Mouse (Mus musculus) urinary bladder, postnatal 10 days (tissue): ENCODE measurements around the gene Gm13290.
"Not testable (repeated sequence)": the region's sequence is repeated elsewhere in the genome, so short reads cannot be mapped to it uniquely, and the experiment has no call there.

Source experiments
- DNase-seq: peaks from one replicate; pipeline ENCODE4 v3.0.0; 2022; ENCODE audit warnings: low spot score

Gm13290 gene

GRCm38 (mm10) chr4:88773534-88773933 lies at the start of gene Gm13290:
Gene Gm13290, plus strand, starts transcription at chr4:88773834.
- not testable (repeated sequence) for DNase-seq

DNA sequence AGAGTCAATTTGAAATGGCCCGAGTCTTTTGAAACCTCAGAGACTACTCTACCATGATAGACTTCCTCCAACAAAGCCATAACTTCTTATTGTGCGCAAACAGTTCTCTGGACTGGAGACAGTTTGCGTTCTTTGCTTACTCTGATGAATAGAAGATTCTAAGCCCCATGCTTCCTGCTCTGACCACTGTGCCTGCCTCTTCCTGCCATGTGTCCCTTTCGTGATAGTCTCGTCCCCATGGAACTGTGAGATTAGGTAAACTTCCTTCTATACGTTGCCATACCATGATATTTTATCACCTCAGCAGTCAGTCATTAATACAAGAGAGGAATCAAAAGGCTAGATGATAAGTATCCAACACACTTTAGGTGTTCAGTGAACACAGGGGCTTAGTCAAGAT lies 46.9 kb upstream of the Gm13290 start:
- DNase-seq: no peak

- DNase-seq: no peak
Measured at GRCm38 (mm10) chr4:88727324-88727723, 46.3 kb upstream of the Gm13290 start.

DNA sequence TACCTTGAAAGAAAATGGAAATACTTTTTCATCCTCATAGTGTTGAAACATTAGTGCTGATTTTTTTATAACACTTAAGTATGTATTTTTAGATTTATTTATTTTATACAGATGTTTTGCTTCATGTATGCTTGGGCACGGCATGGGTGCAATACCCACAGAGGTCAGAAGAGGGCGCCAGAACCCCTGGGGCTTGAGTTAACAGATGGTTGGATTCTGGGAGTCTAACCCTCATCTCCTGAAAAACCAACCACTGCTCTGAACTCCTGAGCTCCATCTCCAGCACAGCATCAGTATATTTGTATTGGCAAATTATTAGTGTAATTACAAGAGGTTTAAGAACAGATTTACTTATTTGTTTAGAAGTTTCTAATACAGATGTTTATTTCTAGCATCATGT lies 35.2 kb upstream of the Gm13290 start:
- DNase-seq: no peak

DNA sequence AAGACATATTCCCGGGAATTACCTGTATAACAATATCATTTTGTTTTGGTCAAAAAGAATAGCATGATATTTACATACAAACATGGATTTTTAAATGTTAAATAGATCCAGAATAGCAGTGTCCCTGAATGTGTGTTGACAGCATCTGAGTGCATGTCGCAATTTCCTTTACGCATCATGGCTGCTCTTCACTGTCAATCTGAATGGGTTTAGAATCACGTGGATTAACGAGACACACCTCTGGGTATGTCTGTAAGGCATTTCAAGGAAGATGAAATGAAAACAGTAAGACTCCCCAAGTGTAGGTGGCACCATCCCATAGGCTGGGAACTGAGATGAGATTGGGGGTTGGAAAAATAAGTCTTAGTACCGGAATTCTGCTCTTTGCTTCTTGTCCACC lies 34.6 kb upstream of the Gm13290 start:
- no peak for DNase-seq

GRCm38 (mm10) chr4:88741426-88741825 lies 32.2 kb upstream of the Gm13290 start:
- DNase-seq: no peak

DNA sequence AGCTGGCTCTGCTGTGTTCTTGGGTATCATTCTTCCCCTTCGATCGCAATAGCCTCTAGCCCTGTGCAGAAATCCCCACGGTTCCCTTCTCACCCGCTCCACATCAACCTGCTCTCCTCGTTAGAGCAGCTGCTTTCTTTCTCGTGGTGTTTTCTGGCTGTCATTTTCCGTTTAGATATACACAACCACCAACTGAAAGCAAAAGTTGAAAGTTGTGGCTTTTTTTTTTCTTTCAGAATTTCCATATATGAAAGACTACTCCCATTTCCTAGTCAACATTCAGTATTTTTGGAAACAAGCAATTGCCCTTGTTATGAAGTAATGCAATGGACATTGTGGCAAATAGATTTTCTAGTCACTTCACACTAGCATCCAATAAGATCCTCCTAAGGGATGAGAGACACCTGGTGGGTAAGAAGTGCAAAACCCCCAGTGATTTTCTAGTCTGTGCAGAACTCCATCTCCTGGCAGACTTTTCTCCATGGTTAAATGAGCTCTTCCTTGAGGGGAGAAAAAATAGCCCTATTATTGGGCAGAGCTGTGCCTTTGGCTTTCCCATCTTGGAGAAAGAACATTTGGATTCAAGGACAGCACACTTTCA lies 30.8 kb upstream of the Gm13290 start:
- DNase-seq: no peak

DNA sequence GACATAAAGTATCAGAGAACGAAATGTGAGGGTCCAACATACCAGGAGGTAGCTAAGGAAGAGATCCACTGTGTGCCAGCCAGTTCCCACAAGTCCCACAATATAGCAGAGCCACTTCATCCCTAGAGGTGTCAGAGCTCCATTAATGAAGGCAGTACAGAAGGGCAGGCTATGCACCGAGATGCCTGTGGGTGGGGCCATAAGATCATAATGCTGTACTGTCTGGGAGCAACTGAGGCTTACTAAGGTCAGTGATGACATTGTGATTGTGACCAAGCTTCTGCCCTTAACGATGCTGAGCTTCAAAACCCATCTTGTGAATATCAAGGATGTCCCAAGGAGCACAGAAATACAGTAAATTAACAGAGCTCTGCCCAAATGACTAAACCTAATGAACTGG lies 29.4 kb upstream of the Gm13290 start:
- DNase-seq: no peak

DNA sequence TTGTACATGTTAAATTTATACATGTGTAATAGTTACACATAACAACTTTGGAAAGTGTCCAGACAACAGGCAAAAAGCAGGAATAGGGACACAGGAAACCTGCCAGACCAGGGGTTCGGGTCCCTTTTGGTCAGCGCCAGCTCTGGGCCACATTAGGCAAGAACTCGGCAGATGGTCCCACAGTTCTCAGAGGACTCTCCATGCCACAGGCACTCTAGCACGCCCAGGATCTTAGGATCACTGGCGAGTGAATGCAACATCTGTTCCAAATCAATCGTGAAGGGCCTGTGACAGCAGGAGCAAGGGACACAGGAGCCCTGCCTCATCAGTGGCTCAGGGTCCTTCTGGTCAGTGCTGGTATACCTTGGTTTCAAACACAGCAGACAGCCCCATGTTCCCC lies 23.7 kb upstream of the Gm13290 start:
- no peak for DNase-seq

DNA sequence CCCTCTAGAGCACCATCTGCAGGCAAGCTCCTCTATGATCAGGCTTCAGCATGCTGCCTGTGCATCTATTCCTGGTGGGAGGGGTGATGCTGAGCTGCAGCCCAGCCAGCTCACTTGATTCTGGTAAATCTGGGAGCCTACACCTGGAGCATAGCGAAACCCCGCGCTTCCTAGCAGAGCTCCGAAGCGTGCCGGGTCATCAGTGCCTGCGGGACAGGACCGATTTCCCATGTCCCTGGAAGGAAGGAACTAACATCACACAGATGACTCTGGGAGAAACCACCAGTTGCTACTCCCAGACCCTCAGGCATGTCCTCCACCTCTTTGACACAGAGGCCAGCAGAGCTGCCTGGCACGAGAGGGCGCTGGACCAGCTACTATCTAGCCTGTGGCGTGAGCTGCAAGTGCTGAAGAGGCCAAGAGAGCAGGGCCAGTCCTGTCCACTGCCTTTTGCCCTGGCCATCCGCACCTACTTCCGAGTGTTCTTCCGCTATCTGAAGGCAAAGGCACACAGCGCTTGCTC lies 18.8 kb upstream of the Gm13290 start, which contains the start of gene Gm13271:
Gm13271 (plus strand) TSS at position 51 of the 523 bp plus-strand sequence.
- peak; percentile 72 for DNase-seq

DNA sequence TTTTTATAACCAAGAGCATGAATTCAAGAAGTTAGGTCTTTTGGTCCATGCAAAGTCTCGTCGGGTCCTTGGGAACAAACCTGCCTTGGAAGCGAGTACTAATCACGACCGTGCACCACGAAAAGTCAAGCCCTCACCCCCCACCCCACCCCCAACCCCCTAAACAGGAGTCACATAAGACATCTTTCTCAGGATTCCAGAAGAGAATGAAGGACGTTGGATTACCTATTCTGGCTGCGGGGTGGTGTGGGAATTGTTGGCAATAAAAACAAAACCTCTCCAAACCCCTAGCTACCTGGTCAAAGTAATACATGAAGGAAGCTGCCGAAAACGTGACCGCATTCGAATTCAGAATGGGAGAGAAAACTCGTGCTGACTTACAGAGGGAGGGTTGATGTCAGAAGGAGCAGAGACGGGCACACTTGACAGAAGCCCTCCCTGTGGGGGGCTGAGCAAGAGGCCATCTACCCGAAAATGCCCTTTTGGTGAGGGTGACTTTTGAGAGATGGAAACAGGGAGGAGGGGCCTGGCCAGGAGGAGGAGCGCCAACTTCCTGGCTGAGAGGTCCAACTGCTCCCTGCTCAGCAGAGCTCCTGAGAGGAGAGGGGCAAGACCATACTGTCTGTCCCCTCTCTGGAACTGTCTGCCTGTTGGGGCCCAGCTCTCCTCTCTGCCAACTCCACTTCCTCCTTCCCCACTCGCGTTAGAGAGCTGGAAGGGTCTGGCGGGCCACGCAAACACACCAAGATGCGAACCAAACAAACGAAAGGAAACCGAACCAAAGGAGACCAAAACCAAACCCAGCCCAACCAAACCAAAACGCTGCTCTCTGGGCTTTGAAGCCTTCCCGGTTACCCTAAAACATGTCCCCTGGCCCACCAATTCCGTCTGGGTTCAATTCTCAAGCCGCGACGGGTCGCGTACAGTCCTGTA lies 16.8 kb upstream of the Gm13290 start:
- not testable (repeated sequence) for DNase-seq

DNA sequence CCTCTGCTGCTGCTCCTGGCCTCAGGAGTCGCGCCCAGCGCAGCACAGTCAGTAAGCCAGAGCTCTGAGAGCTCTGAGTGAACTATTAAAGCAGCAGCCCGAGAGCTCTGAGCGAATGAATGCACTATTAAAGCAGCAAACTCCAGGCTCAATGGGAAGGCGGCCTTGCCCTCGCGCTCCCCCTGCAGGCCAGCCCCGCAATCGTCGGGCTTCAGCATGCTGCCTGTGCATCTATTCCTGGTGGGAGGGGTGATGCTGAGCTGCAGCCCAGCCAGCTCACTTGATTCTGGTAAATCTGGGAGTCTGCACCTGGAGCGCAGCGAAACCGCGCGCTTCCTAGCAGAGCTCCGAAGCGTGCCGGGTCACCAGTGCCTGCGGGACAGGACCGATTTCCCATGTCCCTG lies 16.0 kb upstream of the Gm13290 start:
- peak; percentile 88 for DNase-seq

GRCm38 (mm10) chr4:88758751-88759150 lies 14.9 kb upstream of the Gm13290 start:
- DNase-seq: not testable (repeated sequence)

DNA sequence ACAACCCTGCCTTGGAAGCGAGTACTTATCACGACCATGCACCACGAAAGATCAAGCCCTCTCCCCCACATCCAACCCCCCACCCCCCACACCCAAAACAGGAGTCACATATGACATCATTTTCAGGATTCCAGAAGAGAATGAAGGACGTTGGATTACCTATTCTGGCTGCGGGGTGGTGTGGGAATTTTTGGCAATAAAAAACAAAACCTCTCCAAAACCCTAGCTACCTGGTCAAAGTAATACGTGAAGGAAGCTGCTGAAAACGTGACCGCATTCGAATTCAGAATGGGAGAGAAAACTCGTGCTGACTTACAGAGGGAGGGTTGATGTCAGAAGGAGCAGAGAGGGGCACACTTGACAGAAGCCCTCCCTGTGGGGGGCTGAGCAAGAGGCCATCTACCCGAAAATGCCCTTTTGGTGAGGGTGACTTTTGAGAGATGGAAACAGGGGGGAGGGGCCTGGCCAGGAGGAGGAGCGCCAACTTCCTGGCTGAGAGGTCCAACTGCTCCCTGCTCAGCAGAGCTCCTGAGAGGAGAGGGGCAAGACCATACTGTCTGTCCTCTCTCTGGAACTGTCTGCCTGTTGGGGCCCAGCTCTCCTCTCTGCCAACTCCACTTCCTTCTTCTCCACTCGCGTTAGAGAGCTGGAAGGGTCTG lies 13.9 kb upstream of the Gm13290 start, which contains the start of gene Gm13283:
Gm13283 (plus strand) TSS at position 510 of the 659 bp plus-strand sequence.
- DNase-seq: peak; percentile 41

DNA sequence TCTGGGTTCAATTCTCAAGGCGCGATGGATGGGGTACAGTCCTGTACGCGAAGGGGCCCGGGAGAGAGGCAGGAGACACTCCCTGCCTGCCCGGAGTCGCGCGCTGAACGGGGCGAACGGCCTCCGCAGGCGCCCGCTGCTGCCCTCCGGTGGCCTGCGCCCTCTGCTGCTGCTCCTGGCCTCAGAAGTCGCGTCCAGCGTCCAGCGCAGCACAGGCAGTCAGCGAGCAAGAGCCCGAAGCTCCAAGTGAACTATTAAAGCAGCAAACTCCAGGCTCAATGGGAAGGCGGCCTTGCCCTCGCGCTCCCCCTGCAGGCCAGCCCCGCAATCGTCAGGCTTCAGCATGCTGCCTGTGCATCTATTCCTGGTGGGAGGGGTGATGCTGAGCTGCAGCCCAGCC lies 13.2 kb upstream of the Gm13290 start:
- not testable (repeated sequence) for DNase-seq

GRCm38 (mm10) chr4:88761776-88762175 lies 11.9 kb upstream of the Gm13290 start:
- peak; percentile 76 for DNase-seq

DNA sequence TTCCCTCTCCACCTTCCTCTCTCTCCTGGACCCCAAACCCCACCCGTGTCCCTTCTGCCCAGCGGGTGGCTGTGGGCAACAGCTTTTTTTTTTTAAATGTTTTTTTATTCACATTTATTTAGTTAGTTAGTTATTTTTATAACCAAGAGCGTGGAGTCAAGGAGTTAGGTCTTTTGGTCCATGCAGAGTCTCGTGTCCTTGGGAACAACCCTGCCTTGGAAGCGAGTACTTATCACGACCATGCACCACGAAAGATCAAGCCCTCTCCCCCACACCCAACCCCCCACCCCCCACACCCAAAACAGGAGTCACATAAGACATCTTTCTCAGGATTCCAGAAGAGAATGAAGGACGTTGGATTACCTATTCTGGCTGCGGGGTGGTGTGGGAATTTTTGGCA lies 11.3 kb upstream of the Gm13290 start:
- not testable (repeated sequence) for DNase-seq

DNA sequence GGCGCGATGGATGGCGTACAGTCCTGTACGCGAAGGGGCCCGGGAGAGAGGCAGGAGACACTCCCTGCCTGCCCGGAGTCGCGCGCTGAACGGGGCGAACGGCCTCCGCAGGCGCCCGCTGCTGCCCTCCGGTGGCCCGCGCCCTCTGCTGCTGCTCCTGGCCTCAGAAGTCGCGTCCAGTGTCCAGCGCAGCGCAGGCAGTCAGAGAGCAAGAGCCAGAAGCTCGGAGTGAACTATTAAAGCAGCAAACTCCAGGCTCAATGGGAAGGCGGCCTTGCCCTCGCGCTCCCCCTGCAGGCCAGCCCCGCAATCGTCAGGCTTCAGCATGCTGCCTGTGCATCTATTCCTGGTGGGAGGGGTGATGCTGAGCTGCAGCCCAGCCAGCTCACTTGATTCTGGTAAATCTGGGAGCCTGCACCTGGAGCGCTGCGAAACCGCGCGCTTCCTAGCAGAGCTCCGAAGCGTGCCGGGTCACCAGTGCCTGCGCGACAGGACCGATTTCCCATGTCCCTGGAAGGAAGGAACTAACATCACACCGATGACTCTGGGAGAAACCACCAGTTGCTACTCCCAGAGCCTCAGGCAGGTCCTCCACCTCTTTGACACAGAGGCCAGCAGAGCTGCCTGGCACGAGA lies 10.1 kb upstream of the Gm13290 start:
- not testable (repeated sequence) for DNase-seq

DNA sequence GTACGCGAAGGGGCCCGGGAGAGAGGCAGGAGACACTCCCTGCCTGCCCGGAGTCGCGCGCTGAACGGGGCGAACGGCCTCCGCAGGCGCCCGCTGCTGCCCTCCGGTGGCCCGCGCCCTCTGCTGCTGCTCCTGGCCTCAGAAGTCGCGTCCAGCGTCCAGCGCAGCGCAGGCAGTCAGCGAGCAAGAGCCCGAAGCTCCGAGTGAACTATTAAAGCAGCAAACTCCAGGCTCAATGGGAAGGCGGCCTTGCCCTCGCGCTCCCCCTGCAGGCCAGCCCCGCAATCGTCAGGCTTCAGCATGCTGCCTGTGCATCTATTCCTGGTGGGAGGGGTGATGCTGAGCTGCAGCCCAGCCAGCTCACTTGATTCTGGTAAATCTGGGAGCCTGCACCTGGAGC lies 3.0 kb downstream of the Gm13290 start, which contains the start of gene Gm13289:
Gm13289 (plus strand) TSS at position 301 of the 400 bp plus-strand sequence.
- not testable (repeated sequence) for DNase-seq

- DNase-seq: not testable (repeated sequence)
Measured at GRCm38 (mm10) chr4:88779550-88779949, 5.9 kb downstream of the Gm13290 start, which contains the start of gene Gm13272. Gene Gm13272, plus strand, starts transcription at chr4:88779850.

DNA sequence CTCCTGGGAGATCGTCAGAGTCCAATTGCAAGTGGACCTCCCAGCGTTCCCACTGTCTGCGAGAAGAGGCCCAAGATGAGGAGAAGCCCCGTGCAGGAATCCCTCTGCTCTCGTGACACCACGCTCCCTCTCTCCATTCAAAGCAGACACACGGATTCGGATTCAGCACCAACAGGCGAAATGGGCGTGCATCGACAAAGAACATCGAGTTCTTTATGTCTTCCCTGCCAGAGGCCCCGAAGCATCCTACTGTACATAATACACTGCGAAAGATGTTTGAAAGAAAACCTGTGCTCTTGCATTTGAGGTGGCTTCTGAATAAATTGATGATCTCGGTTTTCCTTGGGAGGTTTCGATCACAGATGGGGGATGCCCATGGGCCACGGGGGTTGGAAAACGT lies 6.7 kb downstream of the Gm13290 start:
- DNase-seq: not testable (repeated sequence)

DNA sequence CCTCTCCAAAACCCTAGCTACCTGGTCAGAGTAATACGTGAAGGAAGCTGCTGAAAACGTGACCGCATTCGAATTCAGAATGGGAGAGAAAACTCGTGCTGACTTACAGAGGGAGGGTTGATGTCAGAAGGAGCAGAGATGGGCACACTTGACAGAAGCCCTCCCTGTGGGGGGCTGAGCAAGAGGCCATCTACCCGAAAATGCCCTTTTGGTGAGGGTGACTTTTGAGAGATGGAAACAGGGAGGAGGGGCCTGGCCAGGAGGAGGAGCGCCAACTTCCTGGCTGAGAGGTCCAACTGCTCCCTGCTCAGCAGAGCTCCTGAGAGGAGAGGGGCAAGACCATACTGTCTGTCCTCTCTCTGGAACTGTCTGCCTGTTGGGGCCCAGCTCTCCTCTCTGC lies 8.2 kb downstream of the Gm13290 start, which contains the start of gene Ifnz:
Ifnz (plus strand) TSS at position 301 of the 400 bp plus-strand sequence.
- DNase-seq: not testable (repeated sequence)
